Mouse (Mus musculus) erythroblast, embryonic 14.5 days (primary cell): Measurements from ENCODE around the gene Ldhd. TPM values are rescaled to one million over a fixed set of nuclear protein-coding genes. Genes with fewer than 3 reads are reported as not detected.

Source experiments
- H3K27me3 ChIP-seq: 2 replicates; pipeline ENCODE4 v1.6.1; 2012; ENCODE audit warnings: inconsistent platforms; ENCODE audit not compliant: control insufficient read depth
- H3K36me3 ChIP-seq: 2 replicates; pipeline ENCODE4 v1.6.1; 2012; ENCODE audit warnings: mild to moderate bottlenecking, inconsistent platforms; ENCODE audit not compliant: control insufficient read depth
- H3K4me1 ChIP-seq: 2 replicates; pipeline ENCODE4 v1.6.1; 2012; ENCODE audit warnings: inconsistent platforms; ENCODE audit not compliant: control insufficient read depth
- H3K4me3 ChIP-seq: replicated peaks from 2 replicates; pipeline ENCODE3; 2012; ENCODE audit warnings: moderate library complexity, mild to moderate bottlenecking, inconsistent platforms
- H3K9me3 ChIP-seq: 2 replicates; pipeline ENCODE4 v1.6.1; 2012; ENCODE audit warnings: low read length, inconsistent platforms, mixed read lengths; ENCODE audit not compliant: control insufficient read depth
- GATA1 ChIP-seq: IDR thresholded peaks from 2 replicates; pipeline ENCODE4 v1.6.1; 2012; ENCODE audit warnings: low read length, inconsistent platforms, mixed read lengths
- TAL1 ChIP-seq: IDR thresholded peaks from 3 replicates; pipeline ENCODE4 v1.6.1; 2012; ENCODE audit warnings: low read length, inconsistent platforms, mixed read lengths
- polyA plus RNA-seq: library from polyadenylated mRNA; stranded (reverse); fragments of >175 nt; gene quantifications from 2 replicates; pipeline ENCODE4 v1.2.3, GENCODE M21; 2012

Ldhd gene
- polyA plus RNA-seq, 1 experiment: not detected

- TF ChIP-seq GATA1 (no peak), TAL1 (no peak)
- Histone ChIP-seq H3K4me3 (no peak overlapping the region), H3K36me3 (no peaks in the 10 kb centered on the region), H3K27me3 (no peaks in the 10 kb centered on the region), H3K4me1 (peaks cover 7% of the 10 kb centered on the region), H3K9me3 (peaks cover 3% of the 10 kb centered on the region)
Observed at GRCm38 (mm10) chr8:111631589-111631988, 1.4 kb upstream of the Ldhd start.

- H3K4me3 ChIP-seq: no peak overlapping the region
- H3K27me3 ChIP-seq: no peaks in the 10 kb centered on the region
- H3K9me3 ChIP-seq: peaks cover 3% of the 10 kb centered on the region
- TF ChIP-seq GATA1 (no peak), TAL1 (no peak)
- H3K4me1 ChIP-seq: peaks cover 11% of the 10 kb centered on the region
- no peaks in the 10 kb centered on the region for H3K36me3 ChIP-seq
Observed at GRCm38 (mm10) chr8:111628894-111629501, 1.2 kb downstream of the Ldhd start.

- TF ChIP-seq GATA1 (no peak), TAL1 (no peak)
- H3K9me3 ChIP-seq: peaks cover 2% of the 10 kb centered on the region
- no peak overlapping the region for H3K4me3 ChIP-seq
- H3K27me3 ChIP-seq: no peaks in the 10 kb centered on the region
- H3K36me3 ChIP-seq: no peaks in the 10 kb centered on the region
- H3K4me1 ChIP-seq: peaks cover 13% of the 10 kb centered on the region
Observed at GRCm38 (mm10) chr8:111628401-111628800, 1.8 kb downstream of the Ldhd start.

GRCm38 (mm10) chr8:111627923-111628322 is 2.3 kb downstream of the Ldhd start:
- Histone ChIP-seq H3K4me1 (peaks cover 13% of the 10 kb centered on the region), H3K36me3 (no peaks in the 10 kb centered on the region), H3K4me3 (no peak overlapping the region), H3K9me3 (no peaks in the 10 kb centered on the region), H3K27me3 (no peaks in the 10 kb centered on the region)
- no peak for TF ChIP-seq GATA1
- TF ChIP-seq TAL1: no peak

GRCm38 (mm10) chr8:111626933-111627332 is 3.2 kb downstream of the Ldhd start:
- Histone ChIP-seq H3K4me3 (no peak overlapping the region), H3K27me3 (no peaks in the 10 kb centered on the region)

GRCm38 (mm10) chr8:111626528-111626820 is 3.7 kb downstream of the Ldhd start:
- H3K4me1 ChIP-seq: peaks cover 13% of the 10 kb centered on the region
- TF ChIP-seq TAL1 (no peak), GATA1 (no peak)
- H3K9me3 ChIP-seq: no peaks in the 10 kb centered on the region
- H3K27me3 ChIP-seq: no peaks in the 10 kb centered on the region
- H3K4me3 ChIP-seq: no peak overlapping the region
- peaks cover 7% of the 10 kb centered on the region for H3K36me3 ChIP-seq

More at GRCm38 (mm10) chr8:111626933-111627332, 3.2 kb downstream of the Ldhd start:
- TF ChIP-seq GATA1 (no peak), TAL1 (no peak)
- Histone ChIP-seq H3K9me3 (no peaks in the 10 kb centered on the region), H3K4me1 (peaks cover 13% of the 10 kb centered on the region), H3K36me3 (peaks cover 4% of the 10 kb centered on the region)

GRCm38 (mm10) chr8:111625694-111626527 is 4.3 kb downstream of the Ldhd start:
- no peaks in the 10 kb centered on the region for H3K27me3 ChIP-seq
- peaks cover 13% of the 10 kb centered on the region for H3K4me1 ChIP-seq
- H3K4me3 ChIP-seq: no peak overlapping the region
- no peaks in the 10 kb centered on the region for H3K9me3 ChIP-seq
- TF ChIP-seq GATA1: no peak
- TF ChIP-seq TAL1: no peak
- peaks cover 7% of the 10 kb centered on the region for H3K36me3 ChIP-seq

GRCm38 (mm10) chr8:111624853-111625221 is 5.3 kb downstream of the Ldhd start:
- TF ChIP-seq GATA1: no peak
- no peak for TF ChIP-seq TAL1
- Histone ChIP-seq H3K4me3 (no peak overlapping the region), H3K9me3 (no peaks in the 10 kb centered on the region), H3K4me1 (peaks cover 8% of the 10 kb centered on the region), H3K27me3 (no peaks in the 10 kb centered on the region), H3K36me3 (peaks cover 7% of the 10 kb centered on the region)

GRCm38 (mm10) chr8:111624081-111624852 is 5.9 kb downstream of the Ldhd start:
- no peaks in the 10 kb centered on the region for H3K27me3 ChIP-seq
- H3K36me3 ChIP-seq: peaks cover 7% of the 10 kb centered on the region
- TF ChIP-seq GATA1: no peak
- TF ChIP-seq TAL1: no peak
- peaks cover 6% of the 10 kb centered on the region for H3K4me1 ChIP-seq
- H3K9me3 ChIP-seq: no peaks in the 10 kb centered on the region
- no peak overlapping the region for H3K4me3 ChIP-seq
